Mouse (Mus musculus) T-helper 1 cell (primary cell): ENCODE data around the gene Sult4a1.
"Not testable (repeated sequence)": the region's sequence is repeated elsewhere in the genome, so short reads cannot be mapped to it uniquely, and the experiment has no call there.

Experiments used
- in situ Hi-C: fragments of 300-600 bp; cut with MboI, MseI; formaldehyde crosslinking; loops from one replicate; pipeline ENCODE4 v1.15.1; 2025; ENCODE audit warnings: high pct_unique_total_duplicates

Sult4a1 gene

GRCm38 (mm10) chr15:84097536-84097935 is 8.0 kb downstream of the Sult4a1 start:
- in situ Hi-C loops, result not testable (repeated sequence)

- in situ Hi-C loops, result no loop called here
These were observed 9.5 kb downstream of the Sult4a1 start for GRCm38 (mm10) chr15:84096051-84096450.

GRCm38 (mm10) chr15:84094921-84095320 is 10.6 kb downstream of the Sult4a1 start:
- in situ Hi-C loops, result no loop called here

GRCm38 (mm10) chr15:84086775-84087174 is 18.8 kb downstream of the Sult4a1 start:
- in situ Hi-C loops, result no loop called here

GRCm38 (mm10) chr15:84086364-84086763 is 19.2 kb downstream of the Sult4a1 start:
- in situ Hi-C loops, result no loop called here

GRCm38 (mm10) chr15:84080069-84080468 is 25.5 kb downstream of the Sult4a1 start:
- in situ Hi-C loops, result no loop called here

- in situ Hi-C loops, result no loop called here
These were observed 26.0 kb downstream of the Sult4a1 start for GRCm38 (mm10) chr15:84079519-84079918.

GRCm38 (mm10) chr15:84078667-84079066 is 26.9 kb downstream of the Sult4a1 start:
- in situ Hi-C loops, result no loop called here

- in situ Hi-C loops, result no loop called here
These were observed 28.4 kb downstream of the Sult4a1 start for GRCm38 (mm10) chr15:84077151-84077550.

GRCm38 (mm10) chr15:84074705-84075185 is 30.8 kb downstream of the Sult4a1 start:
- in situ Hi-C loops, result loop anchor here (25.0 kb wide), 1 partner anchor 212 kb away; no protein-coding TSS in a partner anchor

GRCm38 (mm10) chr15:84073911-84074704 is 31.4 kb downstream of the Sult4a1 start:
- in situ Hi-C loops, result loop anchor here (25.0 kb wide), 1 partner anchor 212 kb away; no protein-coding TSS in a partner anchor

GRCm38 (mm10) chr15:84073058-84073457 is 32.5 kb downstream of the Sult4a1 start:
- in situ Hi-C loops, result loop anchor here (25.0 kb wide), 1 partner anchor 211 kb away; no protein-coding TSS in a partner anchor

GRCm38 (mm10) chr15:84072226-84072625 is 33.3 kb downstream of the Sult4a1 start:
- in situ Hi-C loops, result loop anchor here (25.0 kb wide), 1 partner anchor 210 kb away; no protein-coding TSS in a partner anchor

- in situ Hi-C loops, result loop anchor here (25.0 kb wide), 1 partner anchor 208 kb away; no protein-coding TSS in a partner anchor
These were observed 35.4 kb downstream of the Sult4a1 start for GRCm38 (mm10) chr15:84070116-84070676.

- in situ Hi-C loops, result loop anchor here (25.0 kb wide), 1 partner anchor 207 kb away; no protein-coding TSS in a partner anchor
These were observed 36.0 kb downstream of the Sult4a1 start for GRCm38 (mm10) chr15:84069455-84070050.

GRCm38 (mm10) chr15:84065701-84066100 is 39.9 kb downstream of the Sult4a1 start:
- in situ Hi-C loops, result loop anchor here (25.0 kb wide), 1 partner anchor 203 kb away; no protein-coding TSS in a partner anchor

GRCm38 (mm10) chr15:84065140-84065539 is 40.4 kb downstream of the Sult4a1 start, which contains the start of gene Efcab6:
Gene Efcab6, minus strand, starts transcription at chr15:84065379.
- in situ Hi-C loops, result loop anchor here (25.0 kb wide), 1 partner anchor 203 kb away; no protein-coding TSS in a partner anchor

GRCm38 (mm10) chr15:84058841-84059240 is 46.7 kb downstream of the Sult4a1 start:
- in situ Hi-C loops, result loop anchor here (10.0 to 25.0 kb wide), 3 partner anchors 197 to 424 kb away; no protein-coding TSS in a partner anchor

- in situ Hi-C loops, result loop anchor here (10.0 to 25.0 kb wide), 3 partner anchors 194 to 421 kb away; no protein-coding TSS in a partner anchor
These were observed 49.5 kb downstream of the Sult4a1 start for GRCm38 (mm10) chr15:84056083-84056482.

GRCm38 (mm10) chr15:84053859-84054258 is 51.7 kb downstream of the Sult4a1 start:
- in situ Hi-C loops, result loop anchor here (10.0 to 25.0 kb wide), 3 partner anchors 192 to 419 kb away; no protein-coding TSS in a partner anchor

GRCm38 (mm10) chr15:84053240-84053639 is 52.3 kb downstream of the Sult4a1 start:
- in situ Hi-C loops, result loop anchor here (10.0 to 25.0 kb wide), 3 partner anchors 191 to 418 kb away; no protein-coding TSS in a partner anchor
